Mouse (Mus musculus) layer of hippocampus, adult 2 months (tissue): ENCODE results near the gene Lhpp. TPM values are rescaled to one million over a fixed set of nuclear protein-coding genes. Genes with fewer than 3 reads are reported as not detected.

Experiments used
- DNase-seq, 2 experiments: peaks; one replicate each; pipeline ENCODE4 v3.0.0; 2022; ENCODE audit warnings: low spot score in 2 of 2
- H3K27ac ChIP-seq: fragments of 200-600 bp; 2 replicates; pipeline ENCODE4 v1.8.1; 2022
- H3K4me3 ChIP-seq: fragments of 200-600 bp; 2 replicates; pipeline ENCODE4 v1.8.1; 2022; ENCODE audit warnings: mild to moderate bottlenecking
- CTCF ChIP-seq: fragments of 200-600 bp; conservative IDR thresholded peaks from 2 replicates; pipeline ENCODE4 v1.8.1; 2022; ENCODE audit warnings: antibody characterized with exemption, mild to moderate bottlenecking, moderate library complexity
- long read RNA-seq, 2 experiments: library from polyadenylated mRNA; stranded (forward); transcript quantifications; one replicate each; pipeline ENCODE4 v2.0.0; 2021; ENCODE audit warnings: borderline mapping rate in 2 of 2
- total RNA-seq, 2 experiments: library from RNA; stranded (reverse); gene quantifications; 2 replicates each; pipeline ENCODE4 v1.2.3; 2021

The Lhpp gene
- 10 to 100 TPM; 22.9 to 25.3 TPM for total RNA-seq
- long read RNA-seq, experiment 1, transcript Lhpp-201 (7 exons, 1,612 nt) = major isoform, 17 of 25 reads
- long read RNA-seq, experiment 1, partial matches to known transcripts = 0 of 25 reads
- long read RNA-seq, experiment 1, other reads (novel, unspliced or antisense) = 8 of 25 reads
- long read RNA-seq, experiment 2, transcript Lhpp-201 (7 exons, 1,612 nt) = major isoform, 17 of 28 reads
- long read RNA-seq, experiment 2, partial matches to known transcripts = 3 of 28 reads
- long read RNA-seq, experiment 2, other reads (novel, unspliced or antisense) = 7 of 28 reads

GRCm38 (mm10) chr7:132610468-132611318 is at the start of gene Lhpp:
Lhpp (plus strand) TSS chr7:132610638.
- no peak for TF ChIP-seq CTCF

GRCm38 (mm10) chr7:132565831-132566230 is 44.6 kb upstream of the Lhpp start:
- Histone ChIP-seq H3K4me3 (no peak overlapping the region), H3K27ac (no peak overlapping the region)
- no peak for DNase-seq
- TF ChIP-seq CTCF = no peak

More at GRCm38 (mm10) chr7:132610468-132611318, at the start of gene Lhpp:
- Histone ChIP-seq H3K4me3 (peak within 1 kb of the TSS; percentile 84), H3K27ac (peak within 1 kb of the TSS; percentile 74)
- DNase-seq = peak; percentile 78 to 82

GRCm38 (mm10) chr7:132568817-132569216 is 41.6 kb upstream of the Lhpp start:
- peak overlapping the region; percentile 64; the same call in 1 of the 2 replicates for H3K27ac ChIP-seq
- DNase-seq = peak in 1 of 2 experiments; percentile 37
- no peak overlapping the region for H3K4me3 ChIP-seq
- no peak for TF ChIP-seq CTCF

- H3K4me3 ChIP-seq = no peak overlapping the region
- no peak for TF ChIP-seq CTCF
- peak overlapping the region; percentile 56; the same call in 1 of the 2 replicates for H3K27ac ChIP-seq
- DNase-seq = no peak
Observed at GRCm38 (mm10) chr7:132570071-132570470, 40.4 kb upstream of the Lhpp start.

- peak overlapping the region; percentile 83; the same call in 1 of the 2 replicates for H3K27ac ChIP-seq
- no peak for DNase-seq
- H3K4me3 ChIP-seq = peak overlapping the region; percentile 15; the same call in 1 of the 2 replicates
- TF ChIP-seq CTCF = no peak
Observed at GRCm38 (mm10) chr7:132571481-132571880, 39.0 kb upstream of the Lhpp start.

GRCm38 (mm10) chr7:132572738-132573137 is 37.7 kb upstream of the Lhpp start:
- no peak for DNase-seq
- H3K27ac ChIP-seq = peak overlapping the region; percentile 83
- H3K4me3 ChIP-seq = no peak overlapping the region
- TF ChIP-seq CTCF = no peak

GRCm38 (mm10) chr7:132573205-132573604 is 37.2 kb upstream of the Lhpp start:
- H3K4me3 ChIP-seq = no peak overlapping the region
- peak overlapping the region; percentile 83 for H3K27ac ChIP-seq
- no peak for TF ChIP-seq CTCF
- no peak for DNase-seq

GRCm38 (mm10) chr7:132574646-132575045 is 35.8 kb upstream of the Lhpp start:
- TF ChIP-seq CTCF = peak; percentile 38
- H3K27ac ChIP-seq = peak overlapping the region; percentile 83; the same call in 1 of the 2 replicates
- peak overlapping the region; percentile 82; the same call in 1 of the 2 replicates for H3K4me3 ChIP-seq

GRCm38 (mm10) chr7:132575623-132576022 is 34.8 kb upstream of the Lhpp start:
- H3K4me3 ChIP-seq = peak overlapping the region; percentile 82

More at GRCm38 (mm10) chr7:132574646-132575045, 35.8 kb upstream of the Lhpp start:
- DNase-seq = no peak

GRCm38 (mm10) chr7:132576116-132576650 is 34.3 kb upstream of the Lhpp start, which contains the start of gene Oat:
Oat (minus strand) TSS chr7:132576398.
- Histone ChIP-seq H3K4me3 (peak within 1 kb of the TSS; percentile 82), H3K27ac (peak within 1 kb of the TSS; percentile 94)
- peak; percentile 88 to 94 for DNase-seq
- TF ChIP-seq CTCF = peak; percentile 30; the same call in 1 of the 2 replicates

More at GRCm38 (mm10) chr7:132575623-132576022, 34.8 kb upstream of the Lhpp start:
- peak; percentile 69 for TF ChIP-seq CTCF
- peak; percentile 84 to 88 for DNase-seq
- peak overlapping the region; percentile 94 for H3K27ac ChIP-seq

- Histone ChIP-seq H3K27ac (peak overlapping the region; percentile 94; the same call in 1 of the 2 replicates), H3K4me3 (no peak overlapping the region)
- DNase-seq = no peak
- no peak for TF ChIP-seq CTCF
Observed at GRCm38 (mm10) chr7:132576891-132577290, 33.5 kb upstream of the Lhpp start.

- no peak for TF ChIP-seq CTCF
- no peak overlapping the region for H3K27ac ChIP-seq
- no peak overlapping the region for H3K4me3 ChIP-seq
- no peak for DNase-seq
Observed at GRCm38 (mm10) chr7:132580511-132580910, 29.9 kb upstream of the Lhpp start.
